Mouse (Mus musculus) bone marrow, adult 2 months (tissue): ENCODE data around the gene Ctdsp2.

Experiments
- CTCF ChIP-seq: fragments of 200-500 bp; IDR thresholded peaks from 2 replicates; pipeline ENCODE4 v1.5.1; 2011; ENCODE audit warnings: low read length, control low read depth; ENCODE audit not compliant: control insufficient read depth, insufficient read depth
- POLR2A ChIP-seq: fragments of 200-500 bp; IDR thresholded peaks from 2 replicates; pipeline ENCODE4 v1.6.1; 2011; ENCODE audit warnings: low read depth, mild to moderate bottlenecking, control low read depth, low read length, borderline replicate concordance; ENCODE audit not compliant: control insufficient read depth

DNA sequence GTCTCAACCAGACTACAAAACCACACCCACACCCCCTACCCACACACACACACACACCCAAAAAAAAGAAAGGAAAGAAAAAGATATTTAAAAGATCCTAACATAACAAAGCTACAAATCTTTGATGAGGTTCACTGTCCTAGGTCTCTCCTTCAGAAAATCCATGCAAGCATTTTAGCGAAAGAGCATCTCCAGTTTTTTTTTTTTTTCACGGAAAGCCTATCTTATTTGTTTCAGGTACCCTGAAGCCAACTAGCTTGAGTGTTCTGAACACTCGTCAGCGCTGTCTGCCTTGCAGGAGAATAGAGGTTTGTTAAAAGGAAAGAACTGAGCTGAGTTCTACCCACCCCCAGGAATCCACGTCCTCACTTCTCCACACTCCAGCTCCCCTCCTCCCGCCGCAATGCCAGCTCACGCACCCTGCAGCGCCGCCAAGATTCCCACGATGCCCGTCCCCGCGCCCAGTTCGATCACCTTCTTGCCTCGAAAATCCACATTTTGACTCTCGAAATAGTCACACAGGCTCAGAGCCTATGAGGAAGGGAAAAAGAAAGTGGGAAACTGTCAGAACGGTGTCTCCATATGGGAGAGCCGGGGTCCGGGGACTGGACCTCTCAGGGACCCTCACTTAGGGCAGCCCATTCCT, 62.2 kb downstream of the Ctdsp2 start:
- TF ChIP-seq POLR2A (no peak), CTCF (no peak)
